ENCODE assay signal across 8 mouse cellular contexts in the genomic region with DNA sequence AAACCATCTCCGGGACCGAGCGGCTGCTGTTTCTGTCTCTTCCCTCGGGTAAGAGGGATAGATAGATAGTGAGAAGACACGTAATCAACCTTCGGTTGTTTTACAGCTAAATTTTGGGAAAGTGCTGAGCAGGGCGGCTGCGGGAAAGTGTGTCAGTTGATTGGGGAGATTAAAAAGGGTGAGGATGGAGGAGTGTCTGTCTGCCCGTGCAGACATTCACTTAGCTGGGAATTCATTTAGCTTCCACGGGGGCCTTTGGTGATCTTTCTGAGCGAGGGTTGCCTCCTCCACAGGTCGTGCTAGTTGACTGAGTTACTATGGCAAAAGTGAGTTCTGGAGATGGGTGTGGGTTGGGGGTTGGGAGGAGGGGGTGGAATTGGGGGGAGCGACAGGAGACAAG. TPM values are rescaled to one million over a fixed set of nuclear protein-coding genes. Genes with fewer than 3 reads are reported as not detected.
DNase-seq lines count a peak whose midpoint lies in the region; ATAC-seq lines count a peak whose summit lies in the region.
"Had no signal": no experiment of that assay in that cellular context is flagged by ENCODE, and none has a peak within 500 bp of the region (broad histone marks: within the 10 kb centered on the region; RNA-seq: fewer than 3 reads in every experiment).

No protein-coding gene starts in this region.

- H3K4me1 ChIP-seq in lung, embryonic 15.5 days = peaks cover 20% of the 10 kb centered on the region
- H3K4me1 ChIP-seq in liver, embryonic 13.5 days (replicated peaks) = peaks cover 6% of the 10 kb centered on the region; the same call in 1 of the 2 replicates
- H3K4me1 ChIP-seq in stomach, embryonic 15.5 days = peaks cover 4% of the 10 kb centered on the region; the same call in 1 of the 2 replicates

- WGBS in lung, embryonic 15.5 days = 5% methylated on average over 13 of the region's 13 CpGs
- WGBS in liver, embryonic 13.5 days (ENCODE audit: insufficient replicate concordance) = 6% methylated on average over 13 of the region's 13 CpGs
- 9% methylated on average over 13 of the region's 13 CpGs for whole genome bisulfite sequencing in stomach, embryonic 15.5 days

- no peak for ATAC-seq in lung, embryonic 15.5 days (ENCODE audit: borderline replicate concordance, extremely low read depth, low FRiP score, low TSS enrichment)
- no peak for ATAC-seq in liver, embryonic 13.5 days (ENCODE audit: low read depth)
- ATAC-seq in stomach, embryonic 15.5 days (ENCODE audit: insufficient read depth, low FRiP score, low read depth) = no peak

- no peak overlapping the region for H3K9ac ChIP-seq in lung, embryonic 15.5 days
- H3K9ac ChIP-seq in liver, embryonic 13.5 days = no peak overlapping the region
- no peak overlapping the region for H3K9ac ChIP-seq in stomach, embryonic 15.5 days

- H3K4me3 ChIP-seq in lung, embryonic 15.5 days = peak overlapping the region; percentile 73
- H3K4me3 ChIP-seq in liver, embryonic 13.5 days (replicated peaks) = peak overlapping the region; percentile 59; the same call in 1 of the 2 replicates
- H3K4me3 ChIP-seq in stomach, embryonic 15.5 days (replicated peaks) = peak overlapping the region; percentile 60

- H3K27ac ChIP-seq in lung, embryonic 15.5 days = no peak overlapping the region
- no peak overlapping the region for H3K27ac ChIP-seq in liver, embryonic 13.5 days
- H3K27ac ChIP-seq in stomach, embryonic 15.5 days = no peak overlapping the region

- peaks cover 40% of the 10 kb centered on the region for H3K27me3 ChIP-seq in lung, embryonic 15.5 days
- H3K27me3 ChIP-seq in liver, embryonic 13.5 days = peaks cover 44% of the 10 kb centered on the region
- peaks cover 4% of the 10 kb centered on the region; the same call in 1 of the 2 replicates for H3K27me3 ChIP-seq in stomach, embryonic 15.5 days (replicated peaks)

- DNase-seq in lung, postnatal 25 days (ENCODE audit: low spot score) = no peak
- DNase-seq in heart, postnatal 4 days = peak; percentile 14
- DNase-seq in liver, embryonic 13.5 days = no peak
- no peak for DNase-seq in cerebellum, adult 11-12 months
- DNase-seq in cerebellum, postnatal 4 days (ENCODE audit: low spot score in 2 of 2) = no peak
- DNase-seq: cerebellum, adult 11 months had no signal

- H3K4me2 ChIP-seq in lung, embryonic 15.5 days = peak overlapping the region; percentile 99
- peak overlapping the region; percentile 70 for H3K4me2 ChIP-seq in liver, embryonic 13.5 days
- peak overlapping the region; percentile 93 for H3K4me2 ChIP-seq in stomach, embryonic 15.5 days

- no peaks in the 10 kb centered on the region for H3K9me3 ChIP-seq in lung, embryonic 15.5 days
- no peaks in the 10 kb centered on the region for H3K9me3 ChIP-seq in liver, embryonic 13.5 days (replicated peaks)
- H3K9me3 ChIP-seq in stomach, embryonic 15.5 days = no peaks in the 10 kb centered on the region

- H3K36me3 ChIP-seq in lung, embryonic 15.5 days = no peaks in the 10 kb centered on the region
- no peaks in the 10 kb centered on the region for H3K36me3 ChIP-seq in liver, embryonic 13.5 days
- H3K36me3 ChIP-seq in stomach, embryonic 15.5 days = no peaks in the 10 kb centered on the region

RNA-seq across cellular contexts. Expression of a gene that starts 1.3 kb away (rescaled TPM):
- polyA plus RNA-seq in lung, embryonic 15.5 days (2015; fragmentation: Nextera tagmentation; extraction: Ambion mirVana) = 16.8 and 18.6 TPM in 2 replicates
- total RNA-seq in heart, postnatal 4 days (2021) = 10 to 100 TPM; 50.3 to 50.6 TPM
- polyA plus RNA-seq in liver, embryonic 13.5 days (2015; fragmentation: Nextera tagmentation; extraction: Ambion mirVana) = 3.5 and 5.7 TPM in 2 replicates
- 23.0 and 25.5 TPM in 2 replicates for polyA plus RNA-seq in stomach, embryonic 15.5 days (2015; fragmentation: Nextera tagmentation; extraction: Ambion mirVana)
